Mouse (Mus musculus) hematopoietic stem cell, adult 5-6 weeks (primary cell): Measurements from ENCODE around the gene Atg16l2. TPM values are rescaled to one million over a fixed set of nuclear protein-coding genes. Genes with fewer than 3 reads are reported as not detected.

ENCODE experiments used
- ATAC-seq, 2 experiments: fragments of 125-278 bp in 1 of 2; replicated peaks in 1 of 2; 2 replicates each; pipeline ENCODE4 v1.8.0; 2016 to 2017; ENCODE audit warnings: inconsistent platforms in 2 of 2, mild to moderate bottlenecking in 2 of 2, moderate number of reproducible peaks in 2 of 2, low read depth in 1 of 2, moderate TSS enrichment in 1 of 2; ENCODE audit not compliant: low FRiP score in 2 of 2, poor library complexity in 2 of 2, severe bottlenecking in 2 of 2, insufficient read depth in 1 of 2, low TSS enrichment in 1 of 2
- total RNA-seq: library from RNA; stranded (forward); fragments of 172-1452, 232-1000 nt; gene quantifications from 2 replicates; pipeline ENCODE4 v1.2.3, GENCODE M21; 2017

The Atg16l2 gene
- total RNA-seq, 1 experiment from 2014 or later, result 7.0 TPM

DNA sequence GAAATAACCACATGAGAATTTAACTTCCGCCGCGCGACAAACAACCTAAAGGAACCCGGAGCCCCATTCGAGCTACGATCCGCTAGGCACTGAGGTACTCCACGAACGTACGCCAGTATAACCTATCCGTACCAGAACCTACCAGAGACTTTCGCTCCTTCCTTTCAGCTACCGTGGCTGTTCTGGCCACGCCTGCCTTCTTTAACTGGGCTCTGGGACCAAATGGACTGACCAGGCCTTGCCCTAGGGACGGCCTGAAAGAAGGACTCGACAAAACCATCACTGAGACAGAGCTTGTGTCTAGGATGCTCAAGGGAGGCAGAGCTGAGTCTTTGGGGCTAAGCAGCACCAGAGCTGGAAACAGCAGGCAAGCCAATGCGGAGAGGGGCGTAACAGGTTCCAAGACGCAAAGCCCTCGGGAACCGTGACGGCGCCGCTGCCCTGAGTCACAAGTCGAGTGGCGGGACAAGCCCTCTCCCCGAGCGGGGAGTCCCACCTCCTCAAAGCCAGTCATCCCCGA is 630 bp downstream of the Atg16l2 start:
- peak; percentile 6 to 25; a peak in 3 of 4 replicates for ATAC-seq

DNA sequence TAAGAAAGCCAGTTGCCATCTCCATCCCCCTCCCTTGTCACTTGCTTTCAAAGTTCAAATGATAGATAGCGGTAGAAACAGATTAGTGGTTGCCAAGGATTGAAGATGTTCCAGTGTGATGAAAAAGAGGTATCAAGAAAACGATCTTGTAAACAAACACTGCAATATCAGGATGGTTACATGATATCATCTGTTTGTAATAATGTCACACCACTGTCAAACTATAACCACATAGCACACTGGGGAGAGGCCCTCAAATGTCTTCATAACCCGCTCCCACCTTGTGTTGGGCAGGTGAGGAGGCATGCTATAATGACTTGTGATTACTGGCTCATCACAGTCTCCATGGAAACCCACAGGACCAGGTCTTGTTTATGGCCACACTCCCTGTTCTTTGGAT is 3.7 kb downstream of the Atg16l2 start:
- no peak for ATAC-seq

DNA sequence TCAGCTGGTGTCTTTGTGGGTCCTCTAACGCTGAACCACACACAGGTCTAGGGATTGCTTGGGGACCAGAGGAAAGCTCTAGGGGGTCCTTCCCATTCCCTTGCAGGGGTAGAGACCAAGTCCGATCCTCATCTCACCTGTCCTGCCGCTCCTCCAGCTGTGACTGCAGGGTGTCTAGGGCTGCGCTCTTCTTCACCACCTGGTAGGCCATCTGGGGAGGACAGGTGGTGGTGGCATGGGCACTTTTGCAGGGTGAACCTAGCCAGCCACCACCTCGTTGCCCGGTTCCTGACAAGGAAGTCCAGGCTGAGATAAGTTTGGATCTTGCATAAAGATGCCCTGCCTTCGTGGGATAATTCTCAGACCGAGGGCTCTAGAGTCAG is 5.0 kb downstream of the Atg16l2 start:
- ATAC-seq, result 0 out of 4 replicates have a peak, but pooled peaks of 1 of the 2 experiments have one; percentile 1

DNA sequence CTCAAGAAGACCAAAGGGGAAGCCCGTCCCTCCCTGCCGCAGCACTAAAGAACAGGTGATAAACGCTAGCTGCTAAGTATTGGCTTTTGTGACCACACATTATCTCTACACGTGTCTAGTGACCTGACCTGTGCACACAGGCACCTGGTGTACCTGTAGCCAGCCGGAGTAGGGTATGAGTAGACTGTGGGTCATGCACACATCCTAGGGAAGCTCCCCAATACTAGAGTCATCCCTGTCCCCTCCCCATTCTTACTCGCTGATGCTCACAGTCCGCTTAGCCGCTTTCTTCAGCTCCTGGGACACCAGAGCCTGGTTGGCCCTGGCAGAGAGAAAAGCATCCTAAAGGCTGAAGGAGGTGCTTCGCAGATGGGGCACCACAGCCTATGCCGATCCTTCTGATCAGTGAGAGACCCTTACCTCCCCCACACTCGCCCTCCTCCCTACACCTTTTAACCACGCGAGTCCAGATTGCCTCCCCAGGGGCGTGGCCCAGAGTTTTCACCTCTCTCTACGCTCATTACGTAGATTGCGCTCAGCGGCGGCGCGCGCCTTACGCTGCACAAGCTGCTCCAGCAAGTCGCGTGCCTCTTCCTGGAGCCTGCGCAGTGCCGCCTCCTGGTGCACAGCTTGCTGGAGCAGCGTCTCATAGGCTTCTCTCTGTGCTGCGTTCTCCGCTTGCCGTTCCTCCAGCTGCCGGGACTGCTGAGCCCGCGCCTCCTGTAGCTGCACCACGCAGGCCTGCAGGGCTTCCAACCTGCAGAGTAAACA is 5.6 kb downstream of the Atg16l2 start:
- ATAC-seq, result peak; percentile 64 to 69

DNA sequence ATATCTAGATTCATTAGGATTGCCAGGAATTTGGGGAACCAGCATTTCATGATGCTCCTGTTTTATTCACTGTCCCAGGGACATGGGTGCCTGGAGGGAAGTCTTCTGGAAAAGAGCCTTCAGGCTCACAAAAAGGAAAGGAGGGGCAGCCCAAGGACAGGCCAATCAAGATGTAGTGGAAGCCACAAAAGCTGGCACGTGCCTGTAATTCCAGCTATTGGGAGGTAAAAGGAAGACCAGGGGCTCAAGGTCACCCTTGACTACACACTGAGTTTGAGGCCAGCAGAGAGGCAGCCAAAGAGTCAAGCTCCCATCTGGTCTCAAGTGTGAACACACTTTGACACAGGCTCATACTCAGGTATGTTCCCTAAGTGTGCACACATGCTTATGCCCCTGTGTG is 6.6 kb downstream of the Atg16l2 start:
- ATAC-seq, result no peak

DNA sequence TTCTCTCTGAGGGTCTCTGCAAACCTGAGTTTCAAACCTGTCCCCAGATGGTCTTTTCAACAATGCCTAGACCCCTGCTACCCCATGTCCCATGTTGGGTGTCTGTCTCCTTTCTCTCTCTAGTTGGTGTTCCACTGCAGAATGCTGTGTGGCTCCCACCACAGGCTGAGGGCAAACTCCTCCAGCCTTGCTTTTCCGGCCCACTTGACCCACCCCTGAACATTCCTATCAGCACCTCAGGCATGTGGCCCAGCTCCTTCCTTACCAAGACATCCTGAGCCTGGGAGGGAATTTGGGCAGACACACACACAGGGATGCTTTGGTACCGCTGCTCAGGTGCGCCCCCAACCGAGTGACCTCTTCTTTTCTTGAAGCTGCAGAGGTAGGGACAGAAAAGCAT is 8.4 kb downstream of the Atg16l2 start:
- no peak for ATAC-seq

DNA sequence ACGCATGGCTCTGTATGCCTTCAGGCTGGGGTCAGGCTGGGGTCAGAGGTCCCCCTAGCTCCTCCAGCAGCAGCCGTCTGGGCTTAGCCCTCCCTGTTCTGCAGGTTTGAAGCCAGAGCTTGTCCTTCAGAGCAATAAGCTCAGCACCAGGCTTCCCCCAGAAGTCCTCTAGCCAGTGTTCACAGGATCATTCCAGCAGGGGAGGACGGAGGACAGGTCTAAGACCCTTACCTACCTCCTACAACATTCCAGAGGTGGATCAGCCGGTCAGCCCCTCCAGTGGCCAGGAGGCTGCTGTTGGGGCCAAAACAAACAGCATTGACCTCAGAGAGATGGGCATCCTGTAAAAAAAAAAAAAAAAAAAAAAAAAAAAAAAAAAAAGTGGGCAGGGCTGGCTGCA is 8.9 kb downstream of the Atg16l2 start:
- ATAC-seq, result no peak

DNA sequence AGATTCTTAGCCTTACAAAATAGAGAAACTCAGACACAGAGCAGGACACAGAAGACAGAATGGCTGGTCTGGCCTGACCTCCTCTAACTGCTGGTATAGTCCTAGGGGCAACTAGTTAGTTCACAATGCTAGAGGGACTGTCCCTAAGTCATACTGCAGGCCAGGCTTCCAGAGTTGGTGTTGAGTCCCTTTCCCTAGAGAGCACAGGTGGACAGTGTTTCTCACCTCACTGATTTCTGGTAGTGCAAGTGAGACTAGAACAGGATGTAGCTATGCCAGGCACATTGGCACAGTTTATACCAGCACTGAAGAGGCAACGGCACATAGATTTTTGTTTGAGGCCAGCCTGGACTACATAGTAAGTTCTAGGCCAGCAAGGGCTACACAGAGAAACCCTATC is 9.4 kb downstream of the Atg16l2 start:
- ATAC-seq, result no peak

DNA sequence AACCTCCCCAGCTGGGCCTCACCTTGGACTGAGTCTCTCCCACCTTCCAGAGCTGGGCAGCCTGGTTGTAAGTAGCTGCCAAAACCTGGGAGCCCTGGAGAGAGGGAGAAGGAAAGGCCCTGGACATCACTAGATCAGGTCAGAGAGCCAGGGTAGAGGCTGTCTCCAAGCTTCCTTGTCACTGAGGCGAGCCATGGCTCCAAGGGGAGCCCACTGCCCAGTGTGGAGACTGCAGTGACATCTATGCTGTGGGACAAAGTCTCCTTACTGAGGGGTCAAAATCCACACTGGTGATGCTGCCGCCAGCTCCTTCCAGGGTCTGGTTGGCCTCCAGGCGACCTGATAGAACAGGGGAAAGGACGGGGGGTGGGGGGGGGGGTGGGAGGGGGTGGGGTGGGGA is 10.0 kb downstream of the Atg16l2 start:
- ATAC-seq, result no peak

DNA sequence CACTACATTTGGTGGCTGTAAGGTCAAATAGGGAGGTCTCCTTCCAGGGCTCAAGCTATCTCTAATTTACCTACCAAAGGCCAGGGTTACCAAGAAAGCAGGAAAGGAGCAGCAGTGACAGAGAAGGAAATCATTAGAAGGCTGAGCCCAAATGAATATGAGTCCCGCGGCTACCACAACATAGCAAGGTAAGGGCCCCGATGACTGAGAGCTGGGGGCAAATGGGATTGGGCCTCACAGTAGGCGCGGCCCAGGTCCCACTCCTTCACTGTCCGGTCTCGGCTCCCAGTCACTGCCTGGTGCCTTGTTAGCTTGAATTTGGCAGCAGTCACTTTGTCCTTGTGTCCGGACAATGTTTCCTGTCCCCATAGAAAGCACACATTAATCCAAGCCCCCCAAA is 10.4 kb downstream of the Atg16l2 start:
- ATAC-seq, result no peak

DNA sequence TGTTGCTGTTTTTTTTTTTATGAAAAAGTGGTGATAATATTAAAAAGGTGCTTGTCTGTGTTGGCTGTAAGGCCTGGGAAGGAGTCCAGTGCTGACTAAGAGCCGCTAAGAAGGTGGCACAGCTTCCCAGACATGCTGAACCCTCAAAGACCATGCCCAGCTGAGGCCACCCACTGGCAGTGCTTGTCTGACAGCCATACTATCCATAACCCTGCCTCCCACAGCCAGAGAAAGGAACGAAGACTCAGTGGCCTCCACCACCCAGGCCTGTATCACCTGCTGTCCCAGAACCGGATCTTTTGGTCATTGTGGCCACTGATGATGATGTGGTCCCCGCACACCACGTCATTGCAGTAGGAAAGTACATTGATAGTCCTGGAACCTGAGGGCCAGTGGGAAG is 10.8 kb downstream of the Atg16l2 start:
- ATAC-seq, result no peak

DNA sequence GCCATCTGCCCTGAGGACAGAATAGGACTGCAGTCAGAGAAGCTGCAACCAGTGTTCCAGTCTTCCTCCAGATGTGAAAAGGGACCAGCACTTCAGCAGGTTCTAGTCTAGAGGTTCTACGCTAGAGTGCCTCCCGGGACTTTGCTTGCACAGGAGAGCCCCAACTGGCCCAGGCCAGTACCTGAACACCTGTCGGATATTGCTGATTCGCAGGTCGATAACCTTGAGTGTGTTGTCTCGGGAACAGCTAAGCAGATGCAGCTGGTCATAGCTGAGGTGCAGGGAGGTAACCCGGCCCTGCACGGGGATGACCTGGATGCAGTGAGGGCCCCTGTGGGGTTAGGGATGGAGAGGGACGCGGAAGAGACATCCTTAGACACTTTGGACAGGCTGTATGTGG is 11.7 kb downstream of the Atg16l2 start:
- ATAC-seq, result no peak

DNA sequence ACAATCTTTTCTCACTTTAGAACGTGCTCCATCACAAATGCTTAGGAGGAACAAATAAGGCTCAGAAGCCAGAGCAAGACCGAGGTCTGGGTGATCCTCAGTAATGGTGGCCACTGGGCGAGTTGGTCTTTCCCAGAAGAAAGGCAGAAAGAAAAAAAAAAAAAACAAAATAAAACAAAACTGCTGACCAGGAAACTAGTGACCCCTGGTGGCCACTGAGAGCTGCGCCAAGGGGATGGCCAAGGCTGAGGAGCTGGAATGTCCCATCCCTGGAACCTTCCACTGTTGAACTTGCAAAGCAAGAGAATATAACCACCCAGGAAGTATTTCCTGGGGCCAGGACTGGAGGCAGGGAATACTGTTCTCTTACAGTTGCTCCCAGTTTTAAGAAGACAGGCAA is 13.6 kb downstream of the Atg16l2 start:
- peak; percentile 18 to 53; a peak in 2 of 4 replicates for ATAC-seq

DNA sequence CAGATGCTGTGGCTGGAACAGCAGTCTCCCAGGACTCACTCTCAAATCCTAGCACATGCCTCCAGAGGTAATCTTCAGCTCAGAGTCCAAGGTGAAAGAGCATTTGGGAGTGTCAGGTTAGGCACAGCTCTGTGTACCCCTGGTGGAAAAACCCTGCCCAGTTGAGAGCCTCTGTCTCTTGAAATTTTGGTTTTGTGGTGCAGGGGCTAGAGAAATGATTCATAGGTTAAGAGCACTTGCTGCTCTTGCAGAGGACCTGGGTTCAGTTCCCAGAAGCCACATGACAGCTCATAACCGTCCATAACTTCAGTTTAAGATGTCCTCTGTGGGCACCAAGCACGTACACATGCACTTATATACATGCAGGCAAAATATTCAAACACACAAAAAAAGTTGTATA is 14.2 kb downstream of the Atg16l2 start:
- no peak for ATAC-seq

DNA sequence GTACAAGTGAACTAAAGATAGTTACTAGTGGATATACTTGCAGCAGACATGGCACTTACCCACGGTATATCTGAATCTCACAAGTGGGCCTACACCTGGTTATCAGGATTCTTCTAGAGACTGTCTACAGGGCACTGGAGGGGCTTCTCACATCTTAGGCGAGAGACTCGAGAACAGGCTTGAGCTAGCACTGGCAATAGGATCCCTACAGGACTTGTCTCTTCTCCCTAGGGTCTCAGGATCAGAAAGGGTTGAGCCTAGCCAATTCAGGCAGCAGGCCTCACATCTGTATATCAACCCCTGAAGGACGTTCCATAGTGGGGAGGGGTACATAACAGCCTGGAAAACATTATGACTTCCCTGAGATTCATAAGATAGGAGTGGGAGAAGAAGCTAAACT is 15.2 kb downstream of the Atg16l2 start:
- no peak for ATAC-seq

DNA sequence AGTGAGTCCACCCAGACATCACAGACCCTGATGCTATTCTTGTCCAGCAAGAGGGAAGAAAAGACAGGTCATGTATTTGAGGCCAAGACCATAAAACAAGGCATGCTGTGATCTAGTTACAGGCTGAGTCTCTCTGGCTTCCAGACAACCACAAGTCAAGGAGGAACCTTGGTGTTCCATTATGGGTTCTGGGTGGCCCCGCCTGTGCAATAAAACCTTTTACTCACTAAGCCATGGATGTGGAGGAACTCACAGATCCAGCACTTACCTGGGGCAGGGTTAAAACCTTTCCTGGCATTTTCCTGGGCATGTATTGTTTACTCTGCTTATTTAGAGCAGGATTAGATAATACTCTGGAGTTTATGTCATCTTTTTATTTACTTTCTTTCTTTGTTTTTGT is 17.5 kb downstream of the Atg16l2 start:
- no peak for ATAC-seq

DNA sequence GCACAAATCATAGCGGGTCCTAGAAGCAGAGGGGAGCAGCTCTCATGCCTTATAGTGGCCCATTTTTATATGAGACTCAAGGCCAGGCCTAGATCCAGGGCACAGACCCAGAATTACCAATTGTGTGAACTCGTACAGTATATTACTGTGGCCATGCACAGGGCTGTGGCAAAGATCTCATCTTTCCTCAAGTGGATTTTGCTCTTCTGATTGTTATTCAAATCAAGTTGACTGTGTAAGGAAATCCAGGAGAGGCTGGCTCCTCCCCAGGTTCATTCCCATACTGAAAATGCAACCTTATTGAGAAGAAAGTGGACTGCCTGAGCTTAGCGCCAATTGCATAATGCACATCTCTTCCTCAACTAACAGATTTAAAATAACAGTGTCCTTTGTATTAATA is 19.3 kb downstream of the Atg16l2 start:
- no peak for ATAC-seq

DNA sequence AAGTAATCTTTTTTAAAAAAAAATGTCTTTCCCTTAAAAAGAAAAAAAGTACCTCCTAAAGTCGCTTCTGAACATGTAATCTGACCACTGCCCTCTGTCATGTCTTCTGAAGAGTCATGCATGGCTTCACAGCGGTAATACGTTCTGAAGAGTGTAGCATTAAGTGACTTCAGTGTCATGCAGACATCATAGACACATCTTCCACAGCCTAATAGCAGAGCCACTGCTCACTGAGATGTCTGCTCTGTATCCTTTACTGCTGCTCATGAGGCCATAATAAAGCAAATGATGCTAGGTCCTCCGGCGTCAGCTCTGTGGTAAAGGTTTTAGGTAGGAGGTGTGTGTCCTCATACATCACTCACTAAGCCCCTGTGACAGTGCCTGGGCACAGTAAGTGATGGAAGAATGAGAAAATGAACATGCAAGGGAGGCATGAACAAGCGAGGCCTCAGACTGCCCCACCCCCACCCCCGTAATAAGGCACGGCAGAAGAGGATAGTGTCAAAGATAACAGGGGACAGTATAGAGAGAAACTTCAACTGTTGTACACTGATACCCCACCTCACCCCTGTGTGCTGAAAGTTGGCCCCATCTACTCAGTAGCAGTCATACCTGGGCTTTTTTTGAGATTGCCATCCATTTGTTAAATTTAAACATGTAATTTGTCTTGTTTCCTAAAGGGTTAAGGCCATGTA is 29.4 kb downstream of the Atg16l2 start:
- no peak for ATAC-seq

DNA sequence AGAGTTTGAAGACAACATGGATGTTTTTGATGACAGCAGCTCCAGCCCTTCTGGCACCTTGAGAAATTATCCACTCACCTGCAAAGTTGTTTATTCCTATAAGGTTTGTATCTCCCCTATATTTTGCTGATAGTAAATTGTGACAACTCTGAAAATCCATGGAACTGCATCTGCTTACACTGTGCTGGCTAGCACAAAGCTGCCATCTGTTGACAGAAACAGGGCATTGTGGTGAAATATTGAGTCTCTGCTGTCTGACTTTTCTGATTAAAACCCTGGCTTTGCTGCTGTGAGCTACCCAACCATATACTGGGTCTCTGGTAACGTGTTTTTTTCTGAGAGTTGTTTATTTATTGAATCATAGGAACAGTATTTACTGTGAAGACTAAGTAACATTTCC is 30.4 kb downstream of the Atg16l2 start:
- no peak for ATAC-seq
